Mouse (Mus musculus) heart, postnatal 0 days (tissue): Measurements from ENCODE around the gene Tox2.

Source experiments
- CTCF ChIP-seq: IDR thresholded peaks from 2 replicates; pipeline ENCODE4 v1.5.1; 2016; ENCODE audit warnings: antibody characterized with exemption, control low read depth, low read depth
- EP300 ChIP-seq: IDR thresholded peaks from 2 replicates; pipeline ENCODE4 v1.6.1; 2016; ENCODE audit warnings: antibody characterized with exemption, low read depth

DNA sequence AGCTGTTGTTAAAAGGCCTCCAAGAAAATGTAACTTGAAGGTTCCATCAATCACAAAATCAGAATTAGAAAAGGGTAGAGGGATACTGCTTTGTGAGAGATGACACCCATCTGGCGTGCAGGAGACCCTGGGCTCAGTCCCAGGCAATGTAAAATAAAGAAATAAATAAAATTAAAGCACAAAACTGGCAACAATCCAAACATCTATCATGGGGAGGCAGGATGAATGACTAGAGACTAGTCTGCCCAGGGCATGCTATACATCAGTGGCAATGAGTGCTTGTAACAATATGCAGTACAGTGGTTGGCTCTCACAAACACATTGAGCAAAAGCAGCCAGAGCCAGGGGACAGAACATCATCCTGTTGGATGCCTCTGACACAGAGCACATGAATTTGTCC lies 53.8 kb downstream of the Tox2 start:
- TF ChIP-seq CTCF (no peak), EP300 (no peak)
